Mouse (Mus musculus) liver, adult 2 months (tissue): Measurements from ENCODE around the gene Mrpl54.

ENCODE experiments used
- CTCF ChIP-seq: fragments of 200-500 bp; IDR thresholded peaks from 2 replicates; pipeline ENCODE4 v1.5.1; 2011; ENCODE audit warnings: low read depth, low read length, control low read depth
- POLR2A ChIP-seq: fragments of 200-500 bp; IDR thresholded peaks from 2 replicates; pipeline ENCODE4 v1.6.1; 2011; ENCODE audit warnings: low read length, control low read depth; ENCODE audit not compliant: insufficient read depth; ENCODE audit errors: extremely low read depth

GRCm38 (mm10) chr10:81285694-81286450 lies 19.1 kb upstream of the Mrpl54 start:
- TF ChIP-seq POLR2A (no peak), CTCF (no peak)
